Mouse (Mus musculus): ENCODE measurements around the gene Phf13.

- no peak for TF ChIP-seq MAFK (IDR thresholded peaks at IDR 0.05; ENCODE audit: insufficient read depth, low read depth, low read length)
- TF ChIP-seq HCFC1 (IDR thresholded peaks at IDR 0.05; ENCODE audit: borderline replicate concordance, insufficient read depth, low read length), result no peak
- TF ChIP-seq CHD2 (IDR thresholded peaks at IDR 0.05; ENCODE audit: low read depth, low read length), result no peak
- no peak for TF ChIP-seq ZNF384 (IDR thresholded peaks at IDR 0.05; ENCODE audit: low read depth, low read length)
Observed at GRCm38 (mm10) chr4:152008148-152008500, 12.1 kb upstream of the Phf13 start.

Data from ES-E14 (cell line).